Mouse (Mus musculus) midbrain, embryonic 10.5 days (tissue): ENCODE measurements at regions not wholly inside any gene's neighbourhood (a gene's known extent, or its start where the extent isn't known, plus 50 kb on each side); places are given as distances from the start of the nearest gene placed in this dataset.
A peak's percentile ranks its signal among the peaks of the same experiment; 100 is the strongest.

Experiments
- DNase-seq: peaks from one replicate; pipeline ENCODE4 v3.0.0-alpha.2; 2017; ENCODE audit warnings: low spot score
- H3K27ac ChIP-seq: fragments of 300-500 bp; sonication (generic); replicated peaks from 2 replicates; pipeline ENCODE4 v1.5.1; 2016; ENCODE audit warnings: mild to moderate bottlenecking
- H3K27me3 ChIP-seq: fragments of 300-500 bp; sonication (generic); 2 replicates; pipeline ENCODE4 v1.6.1; 2016; ENCODE audit warnings: low read depth, mild to moderate bottlenecking; ENCODE audit not compliant: poor library complexity, severe bottlenecking
- H3K36me3 ChIP-seq: fragments of 300-500 bp; sonication (generic); 2 replicates; pipeline ENCODE4 v1.6.1; 2016; ENCODE audit warnings: mild to moderate bottlenecking, moderate library complexity
- H3K4me1 ChIP-seq: fragments of 300-500 bp; sonication (generic); 2 replicates; pipeline ENCODE4 v1.6.1; 2016
- H3K4me3 ChIP-seq: fragments of 300-500 bp; sonication (generic); 2 replicates; pipeline ENCODE4 v1.5.1; 2016; ENCODE audit warnings: mild to moderate bottlenecking, moderate library complexity
- H3K9me3 ChIP-seq: fragments of 300-500 bp; sonication (generic); replicated peaks from 2 replicates; pipeline ENCODE4 v1.6.1; 2016; ENCODE audit warnings: mild to moderate bottlenecking
- WGBS: fragments of 180-500 bp; shearing (Covaris S2); methylation state at CpG from one replicate; pipeline ENCODE4 v1.1.7; 2016; 5-methylcytosine and 5-hydroxymethylcytosine counted together

GRCm38 (mm10) chr6:127286681-127287476 is 134.9 kb upstream of the Ccnd2 start:
- DNase-seq: no peak
- Histone ChIP-seq H3K27ac (no peak overlapping the region), H3K9me3 (no peaks in the 10 kb centered on the region), H3K4me3 (no peak overlapping the region), H3K27me3 (no peaks in the 10 kb centered on the region; the same call in 1 of the 2 replicates), H3K4me1 (peaks cover 9% of the 10 kb centered on the region), H3K36me3 (no peaks in the 10 kb centered on the region)
- 77% methylated on average over 12 of the region's 12 CpGs for WGBS

GRCm38 (mm10) chr6:127288946-127289345 is 137.0 kb upstream of the Ccnd2 start:
- 90% methylated on average over 3 of the region's 3 CpGs for WGBS
- Histone ChIP-seq H3K27me3 (no peaks in the 10 kb centered on the region; the same call in 1 of the 2 replicates), H3K4me1 (peaks cover 15% of the 10 kb centered on the region), H3K9me3 (no peaks in the 10 kb centered on the region), H3K27ac (no peak overlapping the region), H3K36me3 (no peaks in the 10 kb centered on the region), H3K4me3 (no peak overlapping the region)
- no peak for DNase-seq

DNA sequence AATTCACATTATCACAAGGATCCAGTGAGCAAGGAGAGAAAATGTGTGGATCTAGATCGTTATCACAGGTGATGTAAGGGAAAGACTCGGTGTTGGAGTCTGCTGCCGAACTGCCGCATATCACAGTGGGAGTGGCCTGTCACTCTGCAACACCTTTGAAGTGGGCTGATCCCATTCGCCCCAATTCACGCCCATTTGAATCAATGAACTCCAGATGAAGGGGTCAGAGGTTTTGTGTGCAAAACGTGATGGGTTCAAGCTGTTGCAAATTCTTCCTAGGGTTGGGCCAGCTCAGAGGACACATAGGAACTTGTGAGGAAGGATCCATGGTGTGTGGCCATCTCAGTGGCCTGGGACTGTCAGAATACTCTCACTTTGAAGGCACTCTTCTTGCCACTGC is 139.9 kb upstream of the Ccnd2 start:
- no peak for DNase-seq
- Histone ChIP-seq H3K4me3 (no peak overlapping the region), H3K27me3 (no peaks in the 10 kb centered on the region; the same call in 1 of the 2 replicates), H3K4me1 (peaks cover 12% of the 10 kb centered on the region), H3K36me3 (no peaks in the 10 kb centered on the region), H3K27ac (no peak overlapping the region), H3K9me3 (no peaks in the 10 kb centered on the region)
- 60% methylated on average over 7 of the region's 7 CpGs for WGBS

- WGBS: 88% methylated on average over 2 of the region's 2 CpGs
- Histone ChIP-seq H3K4me3 (no peak overlapping the region), H3K27ac (no peak overlapping the region), H3K4me1 (peaks cover 12% of the 10 kb centered on the region), H3K9me3 (no peaks in the 10 kb centered on the region), H3K36me3 (no peaks in the 10 kb centered on the region), H3K27me3 (no peaks in the 10 kb centered on the region; the same call in 1 of the 2 replicates)
- DNase-seq: no peak
These were observed 141.8 kb upstream of the Ccnd2 start for GRCm38 (mm10) chr6:127293829-127294228.

GRCm38 (mm10) chr6:127298105-127298504 is 146.1 kb upstream of the Ccnd2 start:
- 80% methylated on average over 7 of the region's 7 CpGs for WGBS

GRCm38 (mm10) chr6:127311192-127312054 is 135.2 kb upstream of the Parp11 start:
- H3K9me3 ChIP-seq: no peaks in the 10 kb centered on the region
- no peak for DNase-seq
- H3K36me3 ChIP-seq: no peaks in the 10 kb centered on the region
- no peak overlapping the region for H3K27ac ChIP-seq
- H3K4me3 ChIP-seq: no peak overlapping the region
- peaks cover 9% of the 10 kb centered on the region; the same call in 1 of the 2 replicates for H3K4me1 ChIP-seq
- 90% methylated on average over 9 of the region's 9 CpGs for WGBS
- 0 out of 2 replicates have a peak, but pooled peaks cover 15% of the 10 kb centered on the region for H3K27me3 ChIP-seq

More at GRCm38 (mm10) chr6:127298105-127298504, 146.1 kb upstream of the Ccnd2 start:
- Histone ChIP-seq H3K4me3 (no peak overlapping the region), H3K27ac (no peak overlapping the region), H3K9me3 (no peaks in the 10 kb centered on the region), H3K27me3 (no peaks in the 10 kb centered on the region), H3K4me1 (peaks cover 7% of the 10 kb centered on the region), H3K36me3 (no peaks in the 10 kb centered on the region)
- DNase-seq: no peak

- Histone ChIP-seq H3K4me3 (no peak overlapping the region), H3K9me3 (no peaks in the 10 kb centered on the region), H3K4me1 (peaks cover 23% of the 10 kb centered on the region), H3K36me3 (no peaks in the 10 kb centered on the region), H3K27ac (peak overlapping the region; percentile 38), H3K27me3 (no peaks in the 10 kb centered on the region; the same call in 1 of the 2 replicates)
- WGBS: 39% methylated on average over 1 of the region's 1 CpGs
- DNase-seq: no peak
These were observed 129.3 kb upstream of the Parp11 start for GRCm38 (mm10) chr6:127317309-127317708.

GRCm38 (mm10) chr6:127318746-127319582 is 127.7 kb upstream of the Parp11 start:
- H3K9me3 ChIP-seq: no peaks in the 10 kb centered on the region
- 59% methylated on average over 8 of the region's 8 CpGs for WGBS
- peaks cover 23% of the 10 kb centered on the region for H3K4me1 ChIP-seq
- no peak overlapping the region for H3K4me3 ChIP-seq
- peaks cover 11% of the 10 kb centered on the region for H3K27me3 ChIP-seq
- no peaks in the 10 kb centered on the region for H3K36me3 ChIP-seq
- DNase-seq: no peak
- H3K27ac ChIP-seq: peak overlapping the region; percentile 56; the same call in 1 of the 2 replicates

DNA sequence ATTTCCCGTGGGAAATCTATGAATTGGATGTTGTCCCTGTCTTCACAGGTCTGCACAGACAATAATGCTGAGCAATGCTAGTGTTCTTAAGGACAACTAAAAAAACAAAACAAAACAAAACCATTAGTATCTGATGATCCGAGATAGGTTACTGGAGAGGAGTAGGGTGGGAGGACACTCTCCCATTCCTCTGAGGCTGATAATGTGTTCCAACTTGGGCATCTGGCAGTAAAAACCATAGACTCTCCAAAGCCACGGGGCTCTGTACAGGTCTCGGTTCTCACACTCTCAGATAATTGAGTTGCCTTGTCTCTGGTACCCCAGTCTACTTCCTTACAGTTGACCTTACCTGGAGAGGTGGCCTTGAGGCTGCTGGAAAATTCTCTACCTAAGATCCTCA is 126.0 kb upstream of the Parp11 start:
- no peaks in the 10 kb centered on the region for H3K9me3 ChIP-seq
- H3K27me3 ChIP-seq: peaks cover 19% of the 10 kb centered on the region
- WGBS: 92% methylated on average over 4 of the region's 4 CpGs
- no peaks in the 10 kb centered on the region for H3K36me3 ChIP-seq
- H3K4me3 ChIP-seq: no peak overlapping the region
- no peak for DNase-seq
- no peak overlapping the region for H3K27ac ChIP-seq
- H3K4me1 ChIP-seq: peaks cover 36% of the 10 kb centered on the region

GRCm38 (mm10) chr6:127321031-127321430 is 125.6 kb upstream of the Parp11 start:
- DNase-seq: no peak
- Histone ChIP-seq H3K36me3 (no peaks in the 10 kb centered on the region), H3K9me3 (no peaks in the 10 kb centered on the region), H3K27ac (no peak overlapping the region), H3K4me3 (no peak overlapping the region), H3K4me1 (peaks cover 40% of the 10 kb centered on the region), H3K27me3 (peaks cover 22% of the 10 kb centered on the region)
- 88% methylated on average over 3 of the region's 3 CpGs for WGBS

- no peak for DNase-seq
- H3K4me1 ChIP-seq: peaks cover 44% of the 10 kb centered on the region
- peak overlapping the region; percentile 2; the same call in 1 of the 2 replicates for H3K27ac ChIP-seq
- 88% methylated on average over 7 of the region's 7 CpGs for WGBS
- H3K4me3 ChIP-seq: no peak overlapping the region
- peaks cover 34% of the 10 kb centered on the region for H3K27me3 ChIP-seq
- H3K9me3 ChIP-seq: no peaks in the 10 kb centered on the region
- H3K36me3 ChIP-seq: no peaks in the 10 kb centered on the region
These were observed 124.2 kb upstream of the Parp11 start for GRCm38 (mm10) chr6:127322398-127322797.

DNA sequence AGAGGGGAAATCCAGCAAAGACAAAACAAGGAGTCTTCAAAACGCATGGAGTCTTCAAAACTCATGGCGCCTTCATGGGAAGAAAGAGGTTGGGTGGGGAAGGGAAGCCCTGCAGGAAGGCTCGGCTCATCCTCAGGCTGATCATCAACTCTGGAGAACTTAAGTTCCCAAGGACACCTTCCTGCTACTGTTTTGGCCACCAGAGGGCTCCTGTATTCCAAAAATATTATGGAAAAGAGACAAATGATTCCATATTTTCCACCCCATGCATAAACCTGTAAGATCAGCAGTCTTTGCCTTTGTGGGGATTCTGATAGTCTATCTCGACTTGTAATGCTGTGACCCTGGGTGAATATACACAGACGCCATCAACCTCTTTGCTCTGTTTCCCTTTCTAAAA is 121.7 kb upstream of the Parp11 start:
- H3K27ac ChIP-seq: peak overlapping the region; percentile 64

More for the DNA sequence above, 121.7 kb upstream of the Parp11 start:
- Histone ChIP-seq H3K27me3 (peaks cover 37% of the 10 kb centered on the region), H3K4me3 (no peak overlapping the region), H3K9me3 (no peaks in the 10 kb centered on the region), H3K36me3 (no peaks in the 10 kb centered on the region), H3K4me1 (peaks cover 49% of the 10 kb centered on the region)
- WGBS: 60% methylated on average over 5 of the region's 5 CpGs
- DNase-seq: no peak
